Mouse (Mus musculus): ENCODE data around the gene Dennd1c.

- no peak for TF ChIP-seq GATA1 (IDR thresholded peaks at IDR 0.05; ENCODE audit: low read length)
- TF ChIP-seq TAL1 (IDR thresholded peaks at IDR 0.05; ENCODE audit: low read length): no peak
These were observed 4.2 kb upstream of the Dennd1c start for GRCm38 (mm10) chr17:57082481-57082880.
